Mouse (Mus musculus) thymus, postnatal 25 days (tissue): Measurements from ENCODE around the gene Llgl1.

Source experiments
- DNase-seq: peaks from one replicate; pipeline ENCODE4 v3.0.0; 2022

Gene Llgl1

GRCm38 (mm10) chr11:60699524-60700075 is at the start of gene Llgl1:
Llgl1 (plus strand) TSS chr11:60699723.
- peak; percentile 87 for DNase-seq

- no peak for DNase-seq
Observed at GRCm38 (mm10) chr11:60696165-60696564, 3.4 kb upstream of the Llgl1 start.

GRCm38 (mm10) chr11:60697561-60697960 is 2.0 kb upstream of the Llgl1 start:
- DNase-seq: no peak

- DNase-seq: peak; percentile 52
Observed at GRCm38 (mm10) chr11:60698806-60699523, 558 bp upstream of the Llgl1 start.

GRCm38 (mm10) chr11:60700320-60701185 is 1.0 kb downstream of the Llgl1 start:
- DNase-seq: no peak

GRCm38 (mm10) chr11:60701611-60702010 is 2.1 kb downstream of the Llgl1 start:
- DNase-seq: no peak

GRCm38 (mm10) chr11:60703131-60703530 is 3.6 kb downstream of the Llgl1 start:
- DNase-seq: peak; percentile 73

GRCm38 (mm10) chr11:60704023-60704880 is 4.7 kb downstream of the Llgl1 start:
- no peak for DNase-seq

- no peak for DNase-seq
Observed at GRCm38 (mm10) chr11:60705255-60705654, 5.7 kb downstream of the Llgl1 start.

GRCm38 (mm10) chr11:60706076-60706475 is 6.6 kb downstream of the Llgl1 start:
- no peak for DNase-seq

GRCm38 (mm10) chr11:60706696-60707480 is 7.4 kb downstream of the Llgl1 start:
- DNase-seq: no peak

GRCm38 (mm10) chr11:60707672-60708071 is 8.1 kb downstream of the Llgl1 start:
- no peak for DNase-seq

- DNase-seq: no peak
Observed at GRCm38 (mm10) chr11:60708631-60709030, 9.1 kb downstream of the Llgl1 start.

- no peak for DNase-seq
Observed at GRCm38 (mm10) chr11:60709481-60710465, 10.2 kb downstream of the Llgl1 start.

- no peak for DNase-seq
Observed at GRCm38 (mm10) chr11:60711218-60711617, 11.7 kb downstream of the Llgl1 start.

- no peak for DNase-seq
Observed at GRCm38 (mm10) chr11:60712040-60712439, 12.5 kb downstream of the Llgl1 start.

- DNase-seq: no peak
Observed at GRCm38 (mm10) chr11:60712639-60713255, 13.2 kb downstream of the Llgl1 start.

GRCm38 (mm10) chr11:60715833-60716232 is 16.3 kb downstream of the Llgl1 start:
- no peak for DNase-seq

GRCm38 (mm10) chr11:60719263-60719662 is 19.7 kb downstream of the Llgl1 start:
- DNase-seq: no peak
